Mouse (Mus musculus): Measurements from ENCODE around the gene Pde2a.

GRCm38 (mm10) chr7:101391909-101392479 lies 29.5 kb upstream of the Pde2a start:
- TF ChIP-seq CTCF (IDR thresholded peaks at IDR 0.05) = no peak
- TF ChIP-seq POLR2A (IDR thresholded peaks at IDR 0.05; ENCODE audit: insufficient read depth, low read depth, low read length) = no peak
- TF ChIP-seq EP300 (IDR thresholded peaks at IDR 0.05; ENCODE audit: insufficient read depth, low read depth, low read length) = no peak
